Mouse (Mus musculus) hindbrain, embryonic 15.5 days (tissue): ENCODE results near the gene Themis3. TPM values are rescaled to one million over a fixed set of nuclear protein-coding genes. Genes with fewer than 3 reads are reported as not detected.
A peak's percentile ranks its signal among the peaks of the same experiment; 100 is the strongest.

Experiments
- ATAC-seq: fragments of 200-750 bp; cut with Nextera tagmentation; 2 replicates; pipeline ENCODE4 v1.8.0; 2017; ENCODE audit warnings: low read depth, moderate number of reproducible peaks, moderate TSS enrichment; ENCODE audit not compliant: low FRiP score
- H3K27ac ChIP-seq: fragments of 300-500 bp; sonication (generic); replicated peaks from 2 replicates; pipeline ENCODE4 v1.5.1; 2015; ENCODE audit warnings: mild to moderate bottlenecking, inconsistent platforms
- H3K27me3 ChIP-seq: fragments of 300-500 bp; sonication (generic); 2 replicates; pipeline ENCODE4 v1.6.1; 2015; ENCODE audit warnings: control low read depth, inconsistent platforms
- H3K36me3 ChIP-seq: fragments of 300-500 bp; sonication (generic); 2 replicates; pipeline ENCODE4 v1.6.1; 2015; ENCODE audit warnings: control low read depth, inconsistent platforms
- H3K4me1 ChIP-seq: fragments of 300-500 bp; sonication (generic); replicated peaks from 2 replicates; pipeline ENCODE4 v1.6.1; 2015; ENCODE audit warnings: control low read depth, inconsistent platforms
- H3K4me2 ChIP-seq: fragments of 300-500 bp; sonication (generic); 2 replicates; pipeline ENCODE4 v1.6.1; 2015; ENCODE audit warnings: moderate library complexity, mild to moderate bottlenecking, inconsistent platforms
- H3K4me3 ChIP-seq: fragments of 300-500 bp; sonication (generic); 2 replicates; pipeline ENCODE4 v1.5.1; 2015; ENCODE audit warnings: mild to moderate bottlenecking, inconsistent platforms
- H3K9ac ChIP-seq: fragments of 300-500 bp; sonication (generic); 2 replicates; pipeline ENCODE4 v1.6.1; 2015; ENCODE audit warnings: inconsistent platforms
- H3K9me3 ChIP-seq: fragments of 300-500 bp; sonication (generic); 2 replicates; pipeline ENCODE4 v1.6.1; 2016; ENCODE audit warnings: control low read depth, inconsistent platforms
- WGBS: fragments of 180-500 bp; shearing (Covaris S2); methylation state at CpG from one replicate; pipeline ENCODE4 v1.1.7; 2015; 5-methylcytosine and 5-hydroxymethylcytosine counted together
- polyA plus RNA-seq: library from polyadenylated mRNA; unstranded; fragments of >200 nt; fragmentation: Nextera tagmentation; extraction: Ambion mirVana; gene quantifications from 2 replicates; pipeline ENCODE4 v1.2.1, GENCODE M21; 2015

Gene Themis3
- polyA plus RNA-seq, result 0.05 TPM in 1 of 2 replicates, not detected in the other

DNA sequence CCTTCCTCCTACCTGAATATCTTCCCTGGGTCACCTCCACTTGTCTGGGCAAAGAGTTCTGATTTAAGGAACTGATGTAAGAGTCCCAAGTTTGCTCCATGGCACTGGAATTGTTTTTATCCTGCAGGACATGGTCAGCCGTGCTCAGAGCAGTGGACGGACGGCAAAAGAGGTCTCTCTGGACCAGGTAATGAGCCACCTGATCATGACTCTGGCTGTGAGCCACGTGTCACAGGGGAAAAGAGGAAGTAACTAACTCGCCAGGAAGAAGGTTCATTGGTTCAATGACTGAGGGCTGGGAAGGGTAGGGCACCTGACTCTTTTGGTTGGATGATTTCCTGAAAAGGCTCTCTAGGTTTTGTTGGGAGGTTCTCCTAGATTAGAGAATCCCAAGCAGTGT, at the start of gene Themis3:
Gene Themis3 (minus strand): TSS at position 187 of the 400 bp plus-strand sequence.
- ATAC-seq, result no peak
- H3K4me2 ChIP-seq, result no peak within 1 kb of the TSS
- no peaks in the 10 kb centered on the region for H3K4me1 ChIP-seq
- no peak within 1 kb of the TSS for H3K9ac ChIP-seq
- no peak within 1 kb of the TSS for H3K4me3 ChIP-seq
- no peak within 1 kb of the TSS for H3K27ac ChIP-seq
- no peaks in the 10 kb centered on the region for H3K27me3 ChIP-seq
- no peaks in the 10 kb centered on the region for H3K36me3 ChIP-seq
- 80% methylated on average over 5 of the region's 5 CpGs for WGBS
- no peaks in the 10 kb centered on the region for H3K9me3 ChIP-seq

- no peak for ATAC-seq
- Histone ChIP-seq H3K4me1 (no peaks in the 10 kb centered on the region), H3K9ac (no peak overlapping the region), H3K27ac (no peak overlapping the region), H3K27me3 (no peaks in the 10 kb centered on the region), H3K4me2 (no peak overlapping the region), H3K9me3 (no peaks in the 10 kb centered on the region), H3K36me3 (no peaks in the 10 kb centered on the region), H3K4me3 (no peak overlapping the region)
- WGBS, result 92% methylated on average over 7 of the region's 7 CpGs
These were observed 43.7 kb upstream of the Themis3 start for GRCm38 (mm10) chr17:66637951-66638722.

- Histone ChIP-seq H3K4me3 (no peak overlapping the region), H3K27ac (no peak overlapping the region), H3K27me3 (no peaks in the 10 kb centered on the region), H3K9ac (no peak overlapping the region), H3K36me3 (no peaks in the 10 kb centered on the region), H3K9me3 (no peaks in the 10 kb centered on the region), H3K4me1 (0 out of 2 replicates have a peak, but pooled peaks cover 4% of the 10 kb centered on the region), H3K4me2 (no peak overlapping the region)
- ATAC-seq, result 0 out of 2 replicates have a peak, but pooled peaks have one; percentile 15
- WGBS, result 49% methylated on average over 13 of the region's 13 CpGs
These were observed 25.7 kb upstream of the Themis3 start for GRCm38 (mm10) chr17:66619996-66620656.

- 55% methylated on average over 3 of the region's 3 CpGs for WGBS
- H3K27me3 ChIP-seq, result no peaks in the 10 kb centered on the region
- no peak overlapping the region for H3K9ac ChIP-seq
- H3K4me3 ChIP-seq, result no peak overlapping the region
- peak; percentile 27; the same call in 1 of the 2 replicates for ATAC-seq
- no peaks in the 10 kb centered on the region for H3K9me3 ChIP-seq
- no peak overlapping the region for H3K4me2 ChIP-seq
- H3K27ac ChIP-seq, result no peak overlapping the region
- 0 out of 2 replicates have a peak, but pooled peaks cover 4% of the 10 kb centered on the region for H3K4me1 ChIP-seq
- no peaks in the 10 kb centered on the region for H3K36me3 ChIP-seq
These were observed 24.9 kb upstream of the Themis3 start for GRCm38 (mm10) chr17:66619255-66619826.

- no peak overlapping the region for H3K4me3 ChIP-seq
- ATAC-seq, result no peak
- H3K27ac ChIP-seq, result no peak overlapping the region
- no peaks in the 10 kb centered on the region for H3K9me3 ChIP-seq
- H3K27me3 ChIP-seq, result no peaks in the 10 kb centered on the region
- no peak overlapping the region for H3K4me2 ChIP-seq
- no peak overlapping the region for H3K9ac ChIP-seq
- no peaks in the 10 kb centered on the region for H3K4me1 ChIP-seq
- no peaks in the 10 kb centered on the region for H3K36me3 ChIP-seq
These were observed 15.6 kb upstream of the Themis3 start for GRCm38 (mm10) chr17:66610032-66610431.

GRCm38 (mm10) chr17:66604931-66605330, 10.5 kb upstream of the Themis3 start:
- no peak overlapping the region for H3K4me2 ChIP-seq
- no peak for ATAC-seq
- H3K27ac ChIP-seq, result no peak overlapping the region
- H3K4me3 ChIP-seq, result no peak overlapping the region
- H3K36me3 ChIP-seq, result no peaks in the 10 kb centered on the region
- H3K27me3 ChIP-seq, result no peaks in the 10 kb centered on the region
- WGBS, result 78% methylated on average over 5 of the region's 5 CpGs
- no peak overlapping the region for H3K9ac ChIP-seq
- H3K9me3 ChIP-seq, result no peaks in the 10 kb centered on the region
- no peaks in the 10 kb centered on the region for H3K4me1 ChIP-seq

DNA sequence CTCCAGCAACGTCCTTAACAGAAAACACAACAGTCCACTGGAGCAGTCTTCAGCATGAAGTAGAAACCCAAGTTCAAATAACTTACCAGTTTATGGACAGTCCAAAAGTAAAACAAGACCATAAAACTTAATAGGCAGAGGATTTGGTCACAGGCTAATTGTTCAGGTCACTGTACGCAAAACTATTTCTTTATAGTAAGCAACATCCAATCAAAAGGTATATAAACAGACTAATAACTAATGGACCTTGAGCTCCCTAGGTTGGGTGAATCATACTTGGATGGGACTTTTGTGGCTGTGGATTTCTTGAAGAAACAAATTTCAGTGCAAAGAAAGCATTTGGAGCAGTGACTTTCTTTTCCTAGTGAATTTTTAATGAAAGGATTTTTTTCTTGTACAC, 6.8 kb upstream of the Themis3 start:
- Histone ChIP-seq H3K36me3 (no peaks in the 10 kb centered on the region), H3K4me3 (no peak overlapping the region), H3K27ac (no peak overlapping the region), H3K4me2 (no peak overlapping the region), H3K4me1 (no peaks in the 10 kb centered on the region), H3K27me3 (no peaks in the 10 kb centered on the region), H3K9me3 (no peaks in the 10 kb centered on the region), H3K9ac (no peak overlapping the region)
- ATAC-seq, result no peak
- 94% methylated on average over 2 of the region's 2 CpGs for WGBS

DNA sequence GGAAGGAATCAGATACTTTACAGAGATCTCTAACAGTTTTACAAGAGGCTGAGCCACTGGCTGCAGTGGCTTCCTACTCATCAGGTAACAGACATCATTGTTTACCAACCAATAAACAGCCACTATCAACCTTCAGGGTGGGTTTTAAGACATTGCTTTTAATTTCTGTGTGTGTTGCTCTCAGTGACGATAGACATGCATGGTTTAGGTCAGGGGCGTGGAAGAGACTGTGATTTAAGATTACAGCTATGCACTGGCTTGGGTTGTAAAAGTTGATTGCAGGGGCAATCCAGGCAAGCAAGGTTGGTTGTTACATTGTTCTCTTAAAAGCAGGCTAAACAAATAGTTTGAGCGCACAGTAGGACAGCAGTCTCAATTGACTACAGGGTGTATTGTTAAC, 1.4 kb upstream of the Themis3 start:
- ATAC-seq, result no peak
- WGBS, result 76% methylated on average over 3 of the region's 3 CpGs
- no peaks in the 10 kb centered on the region for H3K36me3 ChIP-seq

GRCm38 (mm10) chr17:66595256-66595655, 835 bp upstream of the Themis3 start:
- no peaks in the 10 kb centered on the region for H3K4me1 ChIP-seq
- H3K4me2 ChIP-seq, result no peak overlapping the region
- H3K27ac ChIP-seq, result no peak overlapping the region
- H3K27me3 ChIP-seq, result no peaks in the 10 kb centered on the region
- H3K9me3 ChIP-seq, result no peaks in the 10 kb centered on the region
- no peaks in the 10 kb centered on the region for H3K36me3 ChIP-seq
- ATAC-seq, result no peak
- H3K4me3 ChIP-seq, result no peak overlapping the region
- H3K9ac ChIP-seq, result no peak overlapping the region

More for the DNA sequence above, 1.4 kb upstream of the Themis3 start:
- Histone ChIP-seq H3K4me2 (no peak overlapping the region), H3K9ac (no peak overlapping the region), H3K9me3 (no peaks in the 10 kb centered on the region), H3K27me3 (no peaks in the 10 kb centered on the region), H3K4me1 (no peaks in the 10 kb centered on the region), H3K4me3 (no peak overlapping the region), H3K27ac (no peak overlapping the region)

DNA sequence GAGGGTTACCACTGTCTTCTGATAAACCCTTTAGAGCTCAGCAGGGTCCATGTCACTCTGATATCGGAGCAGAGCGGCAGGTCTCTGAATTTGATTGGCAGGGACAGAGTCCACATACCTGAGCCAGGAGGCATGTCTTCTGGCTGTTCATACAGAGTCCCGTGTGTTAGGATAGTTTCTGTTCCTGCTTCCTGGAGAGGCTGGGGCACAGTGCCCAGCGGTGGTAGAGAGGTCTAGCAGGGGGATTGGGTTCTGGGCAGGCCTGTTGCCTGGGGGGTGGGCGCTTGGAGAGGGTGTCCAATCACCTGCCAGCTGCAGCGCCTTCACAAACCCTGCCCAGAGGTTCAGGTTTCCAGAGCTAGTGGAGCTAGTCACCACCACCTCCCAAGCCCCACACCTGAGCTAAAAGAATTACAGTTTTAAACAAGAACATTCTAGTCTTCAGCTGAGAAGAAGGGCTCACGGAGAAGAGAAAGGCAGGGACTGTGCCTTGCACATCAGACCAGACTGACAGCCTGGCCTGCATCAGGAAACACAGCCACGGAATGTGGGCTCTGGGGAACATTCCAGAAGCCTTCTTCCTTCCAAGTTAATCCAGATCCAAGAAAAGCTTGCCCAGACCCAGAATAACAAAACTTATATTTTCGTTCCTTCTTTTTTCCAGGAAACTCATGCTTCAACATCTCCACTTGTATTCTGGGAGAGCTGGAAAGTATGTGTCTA, 3.9 kb downstream of the Themis3 start:
- no peaks in the 10 kb centered on the region for H3K27me3 ChIP-seq
- no peak for ATAC-seq
- H3K27ac ChIP-seq, result no peak overlapping the region
- 66% methylated on average over 9 of the region's 9 CpGs for WGBS
- no peak overlapping the region for H3K4me3 ChIP-seq
- H3K4me2 ChIP-seq, result no peak overlapping the region
- no peaks in the 10 kb centered on the region for H3K9me3 ChIP-seq
- H3K36me3 ChIP-seq, result no peaks in the 10 kb centered on the region
- H3K9ac ChIP-seq, result no peak overlapping the region
- 0 out of 2 replicates have a peak, but pooled peaks cover 4% of the 10 kb centered on the region for H3K4me1 ChIP-seq

GRCm38 (mm10) chr17:66589864-66590263, 4.6 kb downstream of the Themis3 start:
- no peak overlapping the region for H3K4me2 ChIP-seq
- no peak overlapping the region for H3K27ac ChIP-seq
- H3K9ac ChIP-seq, result no peak overlapping the region
- no peaks in the 10 kb centered on the region for H3K36me3 ChIP-seq
- H3K9me3 ChIP-seq, result no peaks in the 10 kb centered on the region
- 0 out of 2 replicates have a peak, but pooled peaks cover 4% of the 10 kb centered on the region for H3K4me1 ChIP-seq
- WGBS, result 56% methylated on average over 8 of the region's 8 CpGs
- no peaks in the 10 kb centered on the region for H3K27me3 ChIP-seq
- H3K4me3 ChIP-seq, result no peak overlapping the region
- no peak for ATAC-seq

- WGBS, result 79% methylated on average over 10 of the region's 10 CpGs
- H3K27me3 ChIP-seq, result no peaks in the 10 kb centered on the region
- H3K4me3 ChIP-seq, result no peak overlapping the region
- H3K9ac ChIP-seq, result no peak overlapping the region
- H3K36me3 ChIP-seq, result no peaks in the 10 kb centered on the region
- no peaks in the 10 kb centered on the region for H3K9me3 ChIP-seq
- H3K4me1 ChIP-seq, result 0 out of 2 replicates have a peak, but pooled peaks cover 4% of the 10 kb centered on the region
- no peak for ATAC-seq
- H3K27ac ChIP-seq, result no peak overlapping the region
- H3K4me2 ChIP-seq, result no peak overlapping the region
These were observed 7.7 kb downstream of the Themis3 start for GRCm38 (mm10) chr17:66586741-66587140.
